Mouse (Mus musculus) adrenal gland, postnatal 14 days (tissue): ENCODE data around the gene Ilf3. TPM values are rescaled to one million over a fixed set of nuclear protein-coding genes. Genes with fewer than 3 reads are reported as not detected.

Experiments
- DNase-seq: peaks from one replicate; pipeline ENCODE4 v3.0.0; 2021; ENCODE audit warnings: mixed read lengths
- total RNA-seq: library from RNA; stranded (reverse); gene quantifications from 2 replicates; pipeline ENCODE4 v1.2.3, GENCODE M21; 2021

The Ilf3 gene
- total RNA-seq, 1 experiment from 2014 or later: 55.3 TPM

DNA sequence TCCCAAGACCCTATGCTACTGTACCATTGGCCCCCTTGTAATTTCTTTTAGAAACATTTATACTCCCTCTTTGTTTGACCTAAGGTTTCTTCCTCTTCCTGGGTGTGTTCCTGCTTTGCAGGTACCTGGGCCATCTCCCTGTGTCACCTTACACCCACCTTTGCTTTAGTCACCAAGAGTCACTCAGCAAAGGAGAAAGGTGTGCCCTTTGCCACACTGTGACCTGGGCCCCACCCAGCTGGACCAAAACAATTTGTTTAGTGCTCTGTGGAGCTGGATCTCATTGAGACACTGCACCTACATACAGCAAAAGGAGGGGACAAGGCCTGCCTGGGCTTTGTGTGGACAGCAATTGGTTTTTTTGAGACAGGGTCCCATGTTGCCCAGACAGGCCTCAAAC lies 72.7 kb downstream of the Ilf3 start:
- DNase-seq: no peak

DNA sequence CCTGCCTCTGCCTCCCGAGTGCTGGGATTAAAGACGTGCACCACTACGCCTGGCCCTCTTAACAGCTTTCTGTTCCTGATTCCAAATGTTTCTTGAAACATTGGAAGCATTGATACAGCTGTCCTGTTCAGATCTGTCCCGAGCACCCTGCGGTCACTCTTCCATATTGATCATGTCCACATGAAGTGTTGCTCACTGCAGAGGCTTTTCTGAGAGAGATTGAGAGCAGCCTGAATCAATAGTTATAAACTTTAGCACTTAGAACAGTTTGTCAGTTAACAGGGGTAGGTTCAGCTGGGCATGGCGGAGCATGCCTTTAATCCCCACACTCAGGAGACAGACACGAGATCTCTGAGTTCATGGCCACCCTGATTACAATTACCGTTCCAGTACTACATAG lies 76.2 kb downstream of the Ilf3 start:
- no peak for DNase-seq

DNA sequence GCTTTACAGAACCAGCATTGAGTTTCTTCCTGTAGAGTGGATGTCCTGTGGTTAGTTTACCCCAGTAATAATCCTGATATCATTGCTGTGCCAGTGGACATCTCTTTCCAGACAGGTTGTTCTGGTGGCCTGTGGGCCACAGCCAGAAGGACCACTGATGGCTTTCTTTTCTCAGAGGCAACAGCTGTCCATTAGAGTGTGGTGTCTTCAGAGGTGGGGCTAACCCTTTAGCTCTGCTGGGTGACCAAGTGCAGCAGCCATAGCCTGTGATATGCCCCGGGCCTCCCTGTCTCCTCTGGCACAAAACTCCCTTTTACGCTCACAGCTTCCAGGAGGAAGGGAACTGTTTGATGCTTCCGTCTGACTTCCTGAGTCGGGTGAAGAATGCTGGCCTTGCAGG lies 76.9 kb downstream of the Ilf3 start:
- DNase-seq: no peak

DNA sequence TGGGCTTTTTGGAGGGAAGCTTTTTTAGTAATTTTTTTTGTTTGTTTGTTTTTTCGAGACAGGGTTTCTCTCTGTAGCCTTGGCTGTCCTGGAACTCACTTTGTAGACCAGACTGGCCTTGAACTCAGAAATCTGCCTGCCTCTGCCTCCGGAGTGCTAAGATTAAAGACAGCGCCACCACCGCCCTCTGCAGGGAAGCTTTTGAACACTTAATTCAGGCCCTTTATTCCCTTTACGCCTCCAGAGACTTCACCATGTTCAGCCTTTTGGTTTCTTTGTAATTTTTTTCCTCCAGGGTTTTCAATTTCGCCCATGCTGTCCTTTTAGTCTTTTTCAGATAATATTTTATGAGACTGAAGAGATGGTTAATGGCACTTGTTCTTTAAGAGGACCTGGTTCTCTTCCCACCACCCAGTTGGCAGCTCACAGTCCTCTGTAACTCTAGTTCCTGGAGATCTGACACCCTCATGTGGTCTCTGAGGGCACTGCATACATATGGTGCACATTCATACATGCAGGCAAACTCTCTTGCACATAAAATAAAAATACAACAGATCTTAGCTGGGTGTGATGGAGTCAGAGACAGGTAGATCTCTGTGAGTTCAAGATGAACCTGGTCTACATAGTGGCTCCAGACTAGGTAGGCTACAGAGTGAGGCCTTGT lies 77.5 kb downstream of the Ilf3 start:
- no peak for DNase-seq

DNA sequence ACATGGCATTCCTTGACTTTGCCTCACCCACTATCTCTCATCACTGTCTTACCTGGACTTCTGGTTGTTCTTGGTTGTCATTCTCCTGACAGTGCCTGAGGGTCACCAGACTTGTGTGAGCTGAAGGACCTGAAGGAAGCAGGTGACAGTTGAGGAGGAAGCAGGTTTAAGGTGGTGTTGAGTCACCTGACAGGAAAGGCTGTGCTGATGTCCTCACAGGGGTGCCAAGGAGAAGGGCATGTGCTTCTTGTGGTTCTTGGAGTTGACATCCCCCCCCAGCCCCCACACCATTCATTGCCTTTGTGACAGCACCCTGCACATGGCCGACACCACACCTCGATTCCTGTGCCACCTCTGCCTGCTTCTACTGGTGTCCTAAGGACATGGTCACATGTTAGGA lies 80.1 kb downstream of the Ilf3 start:
- no peak for DNase-seq

DNA sequence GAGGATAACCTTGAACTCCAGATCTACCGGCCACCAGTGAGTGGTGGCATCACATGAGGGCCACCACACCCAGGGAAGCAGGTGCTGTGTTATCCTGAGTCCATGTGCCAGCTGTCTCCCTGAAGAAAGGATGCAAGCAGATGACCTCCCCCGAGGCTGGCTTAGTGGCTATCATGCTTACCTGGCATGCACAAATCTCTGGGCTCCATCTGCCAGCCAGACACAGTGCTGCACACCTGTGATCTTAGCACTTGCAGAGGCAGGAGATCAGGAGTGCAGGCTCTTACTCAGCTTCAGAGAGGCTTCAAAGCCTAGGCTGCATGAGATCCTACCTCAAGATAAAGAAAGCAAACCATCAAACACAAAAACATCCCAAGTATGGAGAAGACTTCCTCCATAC lies 82.0 kb downstream of the Ilf3 start:
- no peak for DNase-seq

DNA sequence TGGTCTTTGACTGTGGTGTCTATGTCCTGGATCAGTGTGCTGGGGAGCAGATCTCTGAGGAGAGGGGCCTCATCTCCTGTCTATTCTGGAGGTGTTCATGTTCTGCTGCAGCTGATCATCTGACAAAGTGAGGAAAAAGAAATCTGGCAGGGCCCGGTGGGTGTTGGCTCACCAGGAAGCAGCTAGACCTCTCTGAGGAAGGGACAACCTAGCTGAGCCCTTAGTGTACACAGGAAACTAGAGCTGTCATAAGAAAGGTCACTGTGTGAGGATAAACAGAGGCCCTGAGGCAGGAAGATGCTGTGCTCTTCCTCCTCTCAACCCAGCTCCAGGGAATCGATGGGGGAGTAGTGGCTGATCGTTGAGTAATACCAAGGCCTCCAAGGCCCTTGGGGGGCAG lies 82.6 kb downstream of the Ilf3 start:
- DNase-seq: no peak

DNA sequence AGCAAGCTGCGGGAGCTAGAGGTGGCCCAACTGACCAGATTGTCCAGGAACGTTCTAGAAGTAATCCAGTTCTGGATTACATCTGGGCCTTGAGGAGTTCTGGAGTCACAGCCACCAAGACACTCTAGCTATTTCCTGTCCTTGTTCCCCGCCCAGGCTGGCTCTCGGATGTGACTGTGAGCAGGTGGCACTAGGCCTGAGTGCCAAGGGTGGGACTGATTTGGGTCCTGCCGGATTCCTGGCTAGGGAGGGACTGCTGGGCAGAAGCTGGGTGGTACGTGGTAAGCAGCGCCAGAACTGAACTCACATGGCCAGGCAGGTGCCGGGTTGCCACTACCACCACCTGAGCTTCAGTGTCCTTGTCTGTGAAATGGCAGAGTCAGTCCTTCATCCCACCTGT lies 83.7 kb downstream of the Ilf3 start:
- DNase-seq: no peak

DNA sequence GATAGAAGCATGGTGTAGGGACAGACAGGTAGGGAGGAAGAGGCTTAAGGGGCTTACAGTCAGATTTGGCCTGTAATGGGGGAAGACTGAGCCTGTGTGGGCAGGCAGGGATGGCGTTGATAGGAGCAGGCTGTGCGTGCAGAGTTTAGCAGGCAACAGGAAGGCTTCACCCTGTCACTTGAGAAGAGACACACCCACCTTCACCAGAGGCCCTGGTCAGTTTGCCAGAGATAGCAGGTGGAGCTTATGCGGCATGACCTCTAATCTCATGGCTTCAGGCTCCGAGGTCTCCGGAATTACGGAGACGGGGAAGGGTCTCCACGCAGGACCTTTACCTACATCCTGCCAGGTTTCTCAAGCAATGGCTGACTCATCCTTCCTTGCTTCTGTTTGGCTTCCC lies 84.2 kb downstream of the Ilf3 start:
- no peak for DNase-seq

DNA sequence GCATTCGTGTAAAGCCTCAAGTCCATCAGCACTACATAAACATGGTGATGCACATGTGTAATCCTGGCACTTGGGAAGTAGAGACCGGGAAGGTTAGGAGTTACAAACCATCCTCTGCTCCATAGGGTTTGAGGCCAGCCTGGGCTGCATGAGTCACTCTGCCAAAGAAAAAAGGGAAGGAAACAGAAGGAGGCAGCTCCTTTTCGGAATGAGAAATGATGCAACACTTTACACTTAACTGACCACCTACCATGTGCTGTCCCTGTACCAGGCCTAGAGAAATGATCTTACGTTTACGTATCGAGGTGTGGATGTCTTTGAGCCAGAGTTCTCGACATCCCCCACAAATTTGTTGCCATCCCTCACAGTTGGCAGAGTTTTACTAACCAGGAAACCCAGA lies 85.3 kb downstream of the Ilf3 start:
- no peak for DNase-seq

DNA sequence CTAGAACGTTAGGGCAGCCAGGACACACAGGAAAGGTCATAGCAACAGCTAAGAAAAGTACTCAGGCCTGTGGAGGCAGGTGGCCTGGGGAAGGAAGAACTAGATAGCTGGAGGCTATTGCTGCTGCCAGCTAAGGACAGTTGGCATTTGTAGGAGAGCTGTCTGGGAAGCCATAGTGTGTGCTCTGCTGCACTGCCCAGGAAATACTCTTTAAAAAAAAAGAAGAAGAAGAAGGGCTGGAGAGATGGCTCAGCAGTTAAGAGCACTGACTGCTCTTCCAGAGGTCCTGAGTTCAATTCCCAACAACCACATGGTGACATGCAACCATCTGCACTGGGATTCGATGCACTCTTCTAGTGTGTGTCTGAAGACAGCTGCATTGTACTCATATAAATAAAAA lies 85.8 kb downstream of the Ilf3 start:
- DNase-seq: no peak

DNA sequence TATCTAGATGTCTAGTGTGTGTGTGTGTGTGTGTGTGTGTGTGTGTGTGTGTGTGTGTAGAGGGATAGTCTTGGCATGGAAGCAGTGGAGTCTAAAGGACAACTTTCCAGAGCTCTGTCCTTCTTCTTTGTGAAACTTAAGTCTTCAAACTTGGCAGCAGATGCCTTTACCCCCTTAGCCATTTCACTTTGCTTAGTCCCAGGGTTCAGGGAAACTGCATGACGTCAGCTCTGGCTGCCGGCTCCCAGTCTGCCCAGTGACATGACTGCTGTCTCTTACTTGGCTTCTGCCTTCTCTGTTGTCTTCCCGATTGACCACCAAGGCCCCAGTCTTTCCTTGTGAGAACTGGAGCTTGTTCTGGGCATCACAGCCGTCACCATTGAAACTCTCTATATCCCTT lies 86.9 kb downstream of the Ilf3 start:
- DNase-seq: no peak

Other genes starting within 250 kb of the Ilf3 start
- gene Tyk2, start 236.6 kb upstream of the Ilf3 start, total RNA-seq: 12.6 and 17.3 TPM in 2 replicates
- gene Cdc37, start 217.9 kb upstream of the Ilf3 start, total RNA-seq: 171 and 185 TPM in 2 replicates
- 22.4 and 22.9 TPM in 2 replicates for gene Pde4a, start 202.2 kb upstream of the Ilf3 start, total RNA-seq
- 42.0 and 42.4 TPM in 2 replicates for gene Keap1, start 128.5 kb upstream of the Ilf3 start, total RNA-seq
- gene S1pr5, start 119.4 kb upstream of the Ilf3 start, total RNA-seq: 1.8 and 2.3 TPM in 2 replicates
- 45.9 and 46.9 TPM in 2 replicates for gene Atg4d, start 102.6 kb upstream of the Ilf3 start, total RNA-seq
- 27.2 and 36.8 TPM in 2 replicates for gene Kri1, start 79.9 kb upstream of the Ilf3 start, total RNA-seq
- 17.9 and 22.5 TPM in 2 replicates for gene Cdkn2d, start 76.5 kb upstream of the Ilf3 start, total RNA-seq
- gene Ap1m2, start 55.5 kb upstream of the Ilf3 start, total RNA-seq: not detected in 2 replicates
- gene Slc44a2, start 47.2 kb upstream of the Ilf3 start, total RNA-seq: 40.4 and 56.5 TPM in 2 replicates
- gene Qtrt1, start 44.0 kb downstream of the Ilf3 start, total RNA-seq: 13.9 and 20.8 TPM in 2 replicates
- 93.2 and 101 TPM in 2 replicates for gene Dnm2, start 57.0 kb downstream of the Ilf3 start, total RNA-seq
- gene Tmed1, start 142.4 kb downstream of the Ilf3 start, total RNA-seq: 26.3 and 29.5 TPM in 2 replicates
- 2.4 and 8.7 TPM in 2 replicates for gene AB124611, start 158.3 kb downstream of the Ilf3 start, total RNA-seq
- 47.1 and 62.2 TPM in 2 replicates for gene Carm1, start 179.0 kb downstream of the Ilf3 start, total RNA-seq
- 48.2 and 49.5 TPM in 2 replicates for gene Timm29, start 224.9 kb downstream of the Ilf3 start, total RNA-seq
- 22.6 and 23.2 TPM in 2 replicates for gene Yipf2, start 225.0 kb downstream of the Ilf3 start, total RNA-seq
- 70.8 and 71.0 TPM in 2 replicates for gene Smarca4, start 248.3 kb downstream of the Ilf3 start, total RNA-seq